Mouse (Mus musculus) cortical plate, adult 2 months (tissue): ENCODE results near the gene Nsun6.

ENCODE experiments used
- CTCF ChIP-seq: fragments of 200-500 bp; IDR thresholded peaks from 2 replicates; pipeline ENCODE4 v1.5.1; 2011; ENCODE audit warnings: mild to moderate bottlenecking, control low read depth, low read length; ENCODE audit not compliant: insufficient read depth; ENCODE audit errors: extremely low read depth
- POLR2A ChIP-seq: fragments of 200-500 bp; IDR thresholded peaks from 2 replicates; pipeline ENCODE4 v1.6.1; 2011; ENCODE audit warnings: mild to moderate bottlenecking, low read length, control low read depth; ENCODE audit not compliant: insufficient read depth; ENCODE audit errors: extremely low read depth

- TF ChIP-seq POLR2A = no peak
- no peak for TF ChIP-seq CTCF
These were observed 16.2 kb downstream of the Nsun6 start for GRCm38 (mm10) chr2:15038705-15039104.
